Mouse (Mus musculus) bone marrow macrophage, adult 2 months (primary cell): ENCODE results near the gene Btn1a1.

Source experiments
- CTCF ChIP-seq: IDR thresholded peaks from 2 replicates; pipeline ENCODE4 v1.5.1; 2012; ENCODE audit warnings: low read depth, mild to moderate bottlenecking, low read length, moderate library complexity
- POLR2A ChIP-seq: IDR thresholded peaks from 2 replicates; pipeline ENCODE4 v1.6.1; 2012; ENCODE audit warnings: mild to moderate bottlenecking, low read depth, low read length, borderline replicate concordance

GRCm38 (mm10) chr13:23437908-23438307 is 27.8 kb downstream of the Btn1a1 start:
- no peak for TF ChIP-seq CTCF
- no peak for TF ChIP-seq POLR2A
